Mouse (Mus musculus) midbrain, postnatal 0 days (tissue): ENCODE measurements around the gene Fto. TPM values are rescaled to one million over a fixed set of nuclear protein-coding genes. Genes with fewer than 3 reads are reported as not detected.

Experiments used
- ATAC-seq: fragments of 200-750 bp; cut with Nextera tagmentation; 2 replicates; pipeline ENCODE4 v1.8.0; 2017; ENCODE audit warnings: moderate number of reproducible peaks, mild to moderate bottlenecking, moderate TSS enrichment, moderate library complexity; ENCODE audit not compliant: low FRiP score
- DNase-seq: peaks from one replicate; pipeline ENCODE4 v3.0.0-alpha.2; 2015; ENCODE audit warnings: low spot score
- H3K27ac ChIP-seq: fragments of 300-500 bp; sonication (generic); 2 replicates; pipeline ENCODE4 v1.5.1; 2014; ENCODE audit warnings: low read depth, mild to moderate bottlenecking, low read length, mixed read lengths
- H3K27me3 ChIP-seq: fragments of 300-500 bp; sonication (generic); 2 replicates; pipeline ENCODE4 v1.6.1; 2014; ENCODE audit warnings: low read length, control low read depth, mixed read lengths; ENCODE audit not compliant: insufficient read depth
- H3K36me3 ChIP-seq: fragments of 300-500 bp; sonication (generic); 2 replicates; pipeline ENCODE4 v1.6.1; 2014; ENCODE audit warnings: low read length, control low read depth, mixed read lengths; ENCODE audit not compliant: insufficient read depth
- H3K4me1 ChIP-seq: fragments of 300-500 bp; sonication (generic); 2 replicates; pipeline ENCODE4 v1.6.1; 2014; ENCODE audit warnings: mild to moderate bottlenecking, control low read depth, antibody characterized with exemption, low read length, mixed read lengths; ENCODE audit not compliant: insufficient read depth
- H3K4me2 ChIP-seq: fragments of 300-500 bp; sonication (generic); 2 replicates; pipeline ENCODE4 v1.6.1; 2014; ENCODE audit warnings: low read depth, mild to moderate bottlenecking, low read length, mixed read lengths; ENCODE audit not compliant: poor library complexity, severe bottlenecking
- H3K4me3 ChIP-seq: fragments of 300-500 bp; sonication (generic); 2 replicates; pipeline ENCODE4 v1.5.1; 2014; ENCODE audit warnings: low read depth, mild to moderate bottlenecking, low read length, moderate library complexity
- H3K9ac ChIP-seq: fragments of 300-500 bp; sonication (generic); replicated peaks from 2 replicates; pipeline ENCODE4 v1.6.1; 2014; ENCODE audit warnings: mild to moderate bottlenecking, low read length, moderate library complexity, mixed read lengths; ENCODE audit not compliant: poor library complexity, severe bottlenecking
- H3K9me3 ChIP-seq: fragments of 300-500 bp; sonication (generic); 2 replicates; pipeline ENCODE4 v1.6.1; 2016; ENCODE audit warnings: low read length, control low read depth
- CTCF ChIP-seq: IDR thresholded peaks from 2 replicates; pipeline ENCODE4 v1.5.1; 2016; ENCODE audit warnings: antibody characterized with exemption, mild to moderate bottlenecking
- WGBS: fragments of 180-500 bp; shearing (Covaris S2); extraction: QIAGEN DNeasy Blood & Tissue Kit; methylation state at CpG from one replicate; pipeline ENCODE4 v1.1.7; 2014; 5-methylcytosine and 5-hydroxymethylcytosine counted together
- polyA plus RNA-seq: library from polyadenylated mRNA; unstranded; fragments of >200 nt; fragmentation: Nextera tagmentation; extraction: Ambion mirVana; gene quantifications from 2 replicates; pipeline ENCODE4 v1.2.1, GENCODE M21; 2015
- total RNA-seq: library from RNA; depleted of rRNA; stranded (reverse); fragments of >200 nt; gene quantifications from 2 replicates; pipeline ENCODE4 v1.2.3, GENCODE M21; 2014

Gene Fto
- total and polyA plus RNA-seq, 2 experiments from 2014 or later, result 97.9 to 151 TPM

- WGBS, result 61% methylated on average over 5 of the region's 5 CpGs
- DNase-seq, result no peak
- Histone ChIP-seq H3K4me1 (peaks cover 3% of the 10 kb centered on the region; the same call in 1 of the 2 replicates), H3K36me3 (no peaks in the 10 kb centered on the region), H3K9me3 (no peaks in the 10 kb centered on the region), H3K9ac (no peak overlapping the region), H3K4me3 (no peak overlapping the region), H3K27me3 (peaks cover 8% of the 10 kb centered on the region), H3K27ac (no peak overlapping the region), H3K4me2 (no peak overlapping the region)
- TF ChIP-seq CTCF, result no peak
- ATAC-seq, result no peak
Observed at GRCm38 (mm10) chr8:91680125-91680524, 366.8 kb downstream of the Fto start.

- DNase-seq, result no peak
- Histone ChIP-seq H3K36me3 (no peaks in the 10 kb centered on the region), H3K9ac (no peak overlapping the region), H3K27me3 (peaks cover 8% of the 10 kb centered on the region; the same call in 1 of the 2 replicates), H3K4me1 (no peaks in the 10 kb centered on the region), H3K9me3 (no peaks in the 10 kb centered on the region), H3K4me3 (no peak overlapping the region), H3K4me2 (no peak overlapping the region), H3K27ac (no peak overlapping the region)
- TF ChIP-seq CTCF, result no peak
- ATAC-seq, result no peak
- 62% methylated on average over 6 of the region's 6 CpGs for WGBS
Observed at GRCm38 (mm10) chr8:91684596-91685317, 371.4 kb downstream of the Fto start.

- peak; percentile 40 for DNase-seq
- Histone ChIP-seq H3K27ac (no peak overlapping the region), H3K27me3 (peaks cover 4% of the 10 kb centered on the region; the same call in 1 of the 2 replicates), H3K4me3 (no peak overlapping the region), H3K36me3 (no peaks in the 10 kb centered on the region), H3K9ac (no peak overlapping the region), H3K9me3 (no peaks in the 10 kb centered on the region), H3K4me2 (no peak overlapping the region), H3K4me1 (no peaks in the 10 kb centered on the region)
- ATAC-seq, result no peak
- peak; percentile 36; the same call in 1 of the 2 replicates for TF ChIP-seq CTCF
- 16% methylated on average over 3 of the region's 3 CpGs for WGBS
Observed at GRCm38 (mm10) chr8:91685408-91685807, 372.1 kb downstream of the Fto start.

GRCm38 (mm10) chr8:91692056-91692721 is 378.9 kb downstream of the Fto start:
- DNase-seq (no peak), ATAC-seq (no peak)
- Histone ChIP-seq H3K4me3 (no peak overlapping the region), H3K9ac (no peak overlapping the region), H3K9me3 (no peaks in the 10 kb centered on the region), H3K4me1 (no peaks in the 10 kb centered on the region), H3K36me3 (no peaks in the 10 kb centered on the region), H3K4me2 (no peak overlapping the region), H3K27me3 (no peaks in the 10 kb centered on the region), H3K27ac (no peak overlapping the region)
- 32% methylated on average over 15 of the region's 15 CpGs for WGBS
- no peak for TF ChIP-seq CTCF

GRCm38 (mm10) chr8:91706533-91706932 is 393.2 kb downstream of the Fto start:
- H3K36me3 ChIP-seq, result no peaks in the 10 kb centered on the region
- H3K9me3 ChIP-seq, result no peaks in the 10 kb centered on the region
- H3K9ac ChIP-seq, result no peak overlapping the region
- H3K4me2 ChIP-seq, result no peak overlapping the region
- no peak overlapping the region for H3K4me3 ChIP-seq
- no peaks in the 10 kb centered on the region for H3K27me3 ChIP-seq
- WGBS, result 73% methylated on average over 5 of the region's 5 CpGs
- no peaks in the 10 kb centered on the region for H3K4me1 ChIP-seq
- TF ChIP-seq CTCF, result no peak
- no peak overlapping the region for H3K27ac ChIP-seq
- no peak for ATAC-seq
- no peak for DNase-seq

- Histone ChIP-seq H3K36me3 (no peaks in the 10 kb centered on the region), H3K4me2 (no peak overlapping the region), H3K27me3 (no peaks in the 10 kb centered on the region), H3K27ac (no peak overlapping the region), H3K9me3 (no peaks in the 10 kb centered on the region), H3K9ac (no peak overlapping the region), H3K4me3 (no peak overlapping the region), H3K4me1 (peaks cover 7% of the 10 kb centered on the region; the same call in 1 of the 2 replicates)
- ATAC-seq (no peak), DNase-seq (no peak)
- WGBS, result 29% methylated on average over 7 of the region's 7 CpGs
- TF ChIP-seq CTCF, result no peak
Observed at GRCm38 (mm10) chr8:91708661-91709060, 395.3 kb downstream of the Fto start.
